Mouse (Mus musculus): ENCODE data around the gene Nudc. TPM values are rescaled to one million over a fixed set of nuclear protein-coding genes. Genes with fewer than 3 reads are reported as not detected.

Nudc gene
- 214 and 231 TPM in 2 replicates for polyA plus RNA-seq (2015; fragmentation: Nextera tagmentation; extraction: Ambion mirVana)

DNA sequence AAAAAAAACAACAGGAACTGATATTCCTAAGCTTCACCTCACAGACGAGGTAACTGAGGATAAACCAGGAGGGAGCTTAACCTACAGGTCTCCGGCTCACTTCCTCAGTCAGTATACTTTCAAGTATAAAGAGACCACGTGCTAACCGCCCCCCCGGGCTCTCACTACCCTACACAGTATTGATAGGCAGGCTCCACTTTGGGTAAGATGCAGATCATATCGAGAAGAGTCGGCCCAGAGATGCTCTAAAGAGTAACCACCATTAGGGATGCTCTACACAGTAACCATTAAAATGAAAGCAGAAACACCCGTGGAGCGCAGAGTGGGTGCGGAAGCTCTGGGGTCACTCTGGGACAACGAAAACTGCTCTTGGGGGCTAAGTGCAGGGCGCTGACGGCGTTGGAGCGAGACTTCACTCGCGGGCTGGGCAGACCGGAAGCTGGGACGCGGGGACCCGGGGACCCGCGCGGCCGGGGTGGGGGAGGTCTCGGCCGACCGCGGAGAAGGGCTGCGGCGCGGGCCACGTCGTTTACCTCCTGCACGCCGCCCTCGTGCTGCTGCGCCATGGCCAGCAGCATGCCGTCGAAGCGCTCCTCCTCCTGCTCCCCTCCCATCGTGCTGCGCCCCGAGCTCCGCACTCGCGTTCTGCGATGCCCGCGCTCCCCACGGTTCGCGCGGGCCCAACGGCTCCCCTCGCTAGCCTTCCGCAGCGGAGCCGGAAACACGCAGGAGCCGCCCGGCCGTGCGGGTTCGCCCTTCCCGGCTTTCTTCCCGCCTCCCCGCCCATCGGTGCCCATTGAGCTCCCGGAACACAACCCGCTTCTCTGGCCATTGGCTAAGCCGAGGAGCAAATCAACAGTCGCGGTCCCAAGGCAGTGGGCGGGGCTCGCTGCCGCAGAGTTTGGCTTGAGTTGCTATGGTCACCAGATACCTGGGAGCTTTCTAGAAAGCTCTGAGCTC, at the start of gene Nudc:
Nudc (minus strand) TSS at position 725 of the 960 bp plus-strand sequence.
- Histone ChIP-seq H3K4me1 (replicated peaks) (peaks cover 31% of the 10 kb centered on the region), H3K36me3 (peaks cover 30% of the 10 kb centered on the region), H3K9me3 (replicated peaks) (no peaks in the 10 kb centered on the region), H3K4me2 (peak within 1 kb of the TSS; percentile 90), H3K27me3 (no peaks in the 10 kb centered on the region), H3K27ac (peak within 1 kb of the TSS; percentile 77), H3K4me3 (replicated peaks) (peak within 1 kb of the TSS; percentile 89), H3K9ac (peak within 1 kb of the TSS; percentile 91)
- WGBS (ENCODE audit: insufficient replicate concordance) = under 1% methylated on average over 73 of the region's 77 CpGs
- ATAC-seq (ENCODE audit: low read depth) = peak; percentile 98
- DNase-seq = peak; percentile 96

DNA sequence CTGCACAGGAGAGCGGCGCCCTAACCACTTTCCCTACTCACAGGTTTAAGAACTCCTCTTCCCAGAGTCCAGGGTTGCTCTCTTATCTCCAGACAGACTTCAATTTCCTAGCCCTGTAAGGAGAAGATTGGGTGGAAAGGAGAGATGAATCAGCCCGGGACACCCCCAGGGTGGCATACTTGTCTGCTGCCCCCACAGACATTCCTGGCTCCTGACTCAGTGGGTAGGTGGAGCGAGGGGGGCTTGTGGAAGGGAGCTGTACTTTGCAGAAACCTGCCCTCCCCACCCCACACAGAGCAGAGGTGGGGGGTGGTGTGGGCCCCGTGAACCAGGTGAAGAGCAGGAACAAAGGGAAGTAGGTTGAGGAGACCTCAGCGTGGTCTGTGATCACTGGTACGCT, 49.7 kb upstream of the Nudc start:
- no peak overlapping the region for H3K27ac ChIP-seq
- H3K4me1 ChIP-seq (replicated peaks) = peaks cover 38% of the 10 kb centered on the region
- peaks cover 27% of the 10 kb centered on the region for H3K27me3 ChIP-seq
- DNase-seq = no peak
- no peak for ATAC-seq (ENCODE audit: low read depth)
- H3K9me3 ChIP-seq (replicated peaks) = no peaks in the 10 kb centered on the region
- H3K4me3 ChIP-seq (replicated peaks) = no peak overlapping the region
- no peak overlapping the region for H3K4me2 ChIP-seq
- H3K9ac ChIP-seq = no peak overlapping the region
- H3K36me3 ChIP-seq = peaks cover 26% of the 10 kb centered on the region
- WGBS (ENCODE audit: insufficient replicate concordance) = 51% methylated on average over 7 of the region's 7 CpGs

DNA sequence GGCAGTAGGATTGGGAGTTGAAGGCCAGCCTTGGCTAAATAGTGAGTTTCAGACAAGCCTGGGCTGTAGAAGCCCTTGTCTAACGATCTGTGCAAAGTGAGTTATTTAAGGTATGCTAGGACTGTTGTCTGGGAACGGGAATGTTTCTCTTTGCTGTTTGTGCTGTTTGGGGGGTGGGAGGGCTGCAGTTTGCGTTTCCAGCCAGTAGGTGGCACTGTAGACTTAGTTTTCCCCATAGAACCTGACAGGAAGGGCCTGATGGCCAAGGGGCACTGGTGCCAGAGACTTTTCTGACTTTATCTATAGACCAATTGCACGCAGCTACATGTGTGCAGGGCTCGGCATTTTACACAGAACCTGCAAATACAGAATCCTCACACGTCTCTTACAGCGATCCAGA, 46.8 kb upstream of the Nudc start:
- Histone ChIP-seq H3K4me3 (replicated peaks) (no peak overlapping the region), H3K9ac (no peak overlapping the region), H3K4me1 (replicated peaks) (peaks cover 15% of the 10 kb centered on the region), H3K27ac (no peak overlapping the region), H3K4me2 (no peak overlapping the region), H3K36me3 (peaks cover 56% of the 10 kb centered on the region), H3K27me3 (no peaks in the 10 kb centered on the region), H3K9me3 (replicated peaks) (no peaks in the 10 kb centered on the region)
- ATAC-seq (ENCODE audit: low read depth) = no peak
- no peak for DNase-seq
- WGBS (ENCODE audit: insufficient replicate concordance) = 23% methylated on average over 7 of the region's 7 CpGs

DNA sequence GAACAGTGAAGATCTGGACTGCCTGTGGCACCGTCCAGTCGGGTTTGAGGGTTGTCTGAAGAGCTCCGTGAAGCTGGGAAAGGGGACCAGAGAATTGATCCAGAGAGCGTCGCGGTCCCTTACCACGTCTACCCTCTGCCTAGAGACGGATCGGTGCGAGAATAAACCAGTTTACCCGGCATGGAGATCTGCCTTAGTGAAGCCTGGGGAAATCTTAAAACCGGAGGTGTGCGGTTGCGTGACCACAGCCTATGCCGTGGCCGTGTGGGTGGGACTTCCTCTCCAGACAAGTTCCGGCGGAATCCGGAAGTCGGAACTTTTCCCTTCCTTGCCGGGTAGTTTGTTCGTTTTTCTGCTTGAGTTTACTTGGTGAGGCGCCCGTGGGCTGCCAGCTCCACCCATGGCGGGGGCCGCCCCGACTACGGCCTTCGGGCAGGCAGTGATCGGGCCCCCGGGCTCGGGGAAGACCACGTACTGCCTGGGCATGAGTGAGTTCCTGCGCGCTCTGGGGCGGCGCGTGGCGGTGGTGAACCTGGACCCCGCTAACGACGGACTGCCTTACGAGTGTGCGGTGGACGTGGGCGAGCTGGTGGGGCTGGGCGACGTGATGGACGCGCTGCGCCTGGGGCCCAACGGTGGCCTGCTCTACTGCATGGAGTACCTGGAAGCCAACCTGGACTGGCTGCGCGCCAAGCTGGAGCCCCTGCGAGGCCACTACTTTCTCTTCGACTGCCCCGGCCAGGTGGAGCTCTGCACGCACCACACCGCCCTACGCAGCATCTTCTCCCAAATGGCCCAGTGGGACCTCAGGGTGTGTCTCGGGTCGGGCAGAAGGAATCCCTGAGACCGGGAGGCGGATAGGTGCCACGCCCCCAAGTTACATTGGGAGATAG, 38.5 kb upstream of the Nudc start, which contains the start of gene Gpn2:
Gpn2 (plus strand) TSS at position 304 of the 893 bp plus-strand sequence.
- H3K9me3 ChIP-seq (replicated peaks) = no peaks in the 10 kb centered on the region
- no peaks in the 10 kb centered on the region for H3K27me3 ChIP-seq
- peak within 1 kb of the TSS; percentile 86 for H3K9ac ChIP-seq
- WGBS (ENCODE audit: insufficient replicate concordance) = 1% methylated on average over 65 of the region's 65 CpGs
- peak within 1 kb of the TSS; percentile 92 for H3K4me3 ChIP-seq (replicated peaks)
- H3K36me3 ChIP-seq = peaks cover 63% of the 10 kb centered on the region
- DNase-seq = peak; percentile 71
- peak within 1 kb of the TSS; percentile 98 for H3K4me2 ChIP-seq
- H3K27ac ChIP-seq = peak within 1 kb of the TSS; percentile 86
- peaks cover 31% of the 10 kb centered on the region for H3K4me1 ChIP-seq (replicated peaks)
- peak; percentile 84 for ATAC-seq (ENCODE audit: low read depth)

DNA sequence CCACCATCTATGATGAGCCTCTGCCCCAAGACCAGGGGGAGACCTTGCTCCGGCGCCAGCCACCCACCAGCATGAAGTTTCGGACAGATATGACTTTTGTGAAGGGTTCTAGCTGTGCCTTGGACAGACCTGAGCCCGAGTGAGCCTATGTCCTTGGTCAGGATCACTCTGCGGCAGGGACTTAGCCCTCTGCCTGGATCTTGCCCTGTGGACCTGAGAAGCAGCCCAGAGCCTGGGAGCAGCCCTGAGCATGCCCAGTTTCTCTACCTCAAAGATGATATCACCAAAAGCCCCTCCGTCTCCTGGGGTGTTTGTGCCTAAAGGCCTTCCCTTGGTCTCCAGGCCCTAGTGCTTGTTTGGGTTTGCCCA, 37.9 kb upstream of the Nudc start:
- H3K4me2 ChIP-seq = peak overlapping the region; percentile 98
- peak overlapping the region; percentile 86 for H3K27ac ChIP-seq
- ATAC-seq (ENCODE audit: low read depth) (peak; percentile 35; the same call in 1 of the 2 replicates), DNase-seq (no peak)
- H3K9ac ChIP-seq = peak overlapping the region; percentile 86
- WGBS (ENCODE audit: insufficient replicate concordance) = 47% methylated on average over 6 of the region's 6 CpGs
- H3K9me3 ChIP-seq (replicated peaks) = no peaks in the 10 kb centered on the region
- H3K36me3 ChIP-seq = peaks cover 61% of the 10 kb centered on the region
- H3K4me1 ChIP-seq (replicated peaks) = peaks cover 31% of the 10 kb centered on the region
- peak overlapping the region; percentile 92 for H3K4me3 ChIP-seq (replicated peaks)
- H3K27me3 ChIP-seq = no peaks in the 10 kb centered on the region

DNA sequence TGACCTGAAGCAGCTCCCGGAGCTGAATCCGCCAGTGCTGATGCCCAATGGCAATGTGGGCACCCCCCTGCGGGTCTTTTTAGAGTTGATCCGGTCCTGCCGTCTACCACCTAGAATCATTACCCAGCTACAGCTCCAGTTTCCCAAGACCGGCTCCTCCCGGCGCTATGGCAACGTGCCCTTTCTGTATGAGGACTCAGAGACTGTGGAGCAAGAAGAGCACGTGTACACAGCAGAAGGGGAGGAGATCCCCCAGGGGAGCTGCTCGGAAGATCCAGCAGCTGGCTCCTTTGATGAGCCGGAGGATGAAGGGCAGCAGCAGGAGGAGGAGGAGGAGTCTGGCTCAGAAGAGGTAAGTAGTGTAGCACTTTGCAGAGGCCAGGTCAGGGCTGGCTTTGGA, 32.2 kb upstream of the Nudc start:
- Histone ChIP-seq H3K9ac (no peak overlapping the region), H3K4me2 (no peak overlapping the region), H3K4me3 (replicated peaks) (no peak overlapping the region), H3K27ac (no peak overlapping the region), H3K4me1 (replicated peaks) (peaks cover 28% of the 10 kb centered on the region), H3K9me3 (replicated peaks) (no peaks in the 10 kb centered on the region), H3K27me3 (no peaks in the 10 kb centered on the region), H3K36me3 (peaks cover 46% of the 10 kb centered on the region)
- WGBS (ENCODE audit: insufficient replicate concordance) = 82% methylated on average over 12 of the region's 12 CpGs
- no peak for ATAC-seq (ENCODE audit: low read depth)
- DNase-seq = no peak

DNA sequence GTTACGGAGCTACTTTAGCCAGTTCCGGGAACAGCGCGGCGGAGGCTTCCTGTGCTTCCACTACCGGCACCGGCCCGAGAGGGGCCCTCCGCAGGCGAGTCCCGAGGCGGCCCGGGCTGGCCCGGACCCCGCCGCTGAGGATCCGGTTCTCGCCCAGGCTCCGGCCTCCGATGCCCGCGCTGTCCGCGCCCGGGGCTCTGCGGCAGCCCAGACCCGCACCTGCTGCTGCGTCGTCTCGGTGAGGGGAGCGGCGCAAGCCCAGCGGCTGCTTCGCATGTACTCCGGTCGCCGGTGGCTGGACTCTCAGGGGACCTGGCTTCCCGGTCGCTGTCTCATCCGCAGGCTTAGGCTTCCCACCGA, 29.0 kb upstream of the Nudc start:
- no peak for DNase-seq
- H3K4me3 ChIP-seq (replicated peaks) = peak overlapping the region; percentile 97
- H3K4me1 ChIP-seq (replicated peaks) = peaks cover 26% of the 10 kb centered on the region
- H3K9me3 ChIP-seq (replicated peaks) = no peaks in the 10 kb centered on the region
- peak overlapping the region; percentile 88 for H3K9ac ChIP-seq
- WGBS (ENCODE audit: insufficient replicate concordance) = 1% methylated on average over 41 of the region's 41 CpGs
- peak overlapping the region; percentile 93 for H3K4me2 ChIP-seq
- peak; percentile 67 for ATAC-seq (ENCODE audit: low read depth)
- H3K27me3 ChIP-seq = peaks cover 3% of the 10 kb centered on the region; the same call in 1 of the 2 replicates
- peak overlapping the region; percentile 90 for H3K27ac ChIP-seq
- H3K36me3 ChIP-seq = peaks cover 23% of the 10 kb centered on the region

DNA sequence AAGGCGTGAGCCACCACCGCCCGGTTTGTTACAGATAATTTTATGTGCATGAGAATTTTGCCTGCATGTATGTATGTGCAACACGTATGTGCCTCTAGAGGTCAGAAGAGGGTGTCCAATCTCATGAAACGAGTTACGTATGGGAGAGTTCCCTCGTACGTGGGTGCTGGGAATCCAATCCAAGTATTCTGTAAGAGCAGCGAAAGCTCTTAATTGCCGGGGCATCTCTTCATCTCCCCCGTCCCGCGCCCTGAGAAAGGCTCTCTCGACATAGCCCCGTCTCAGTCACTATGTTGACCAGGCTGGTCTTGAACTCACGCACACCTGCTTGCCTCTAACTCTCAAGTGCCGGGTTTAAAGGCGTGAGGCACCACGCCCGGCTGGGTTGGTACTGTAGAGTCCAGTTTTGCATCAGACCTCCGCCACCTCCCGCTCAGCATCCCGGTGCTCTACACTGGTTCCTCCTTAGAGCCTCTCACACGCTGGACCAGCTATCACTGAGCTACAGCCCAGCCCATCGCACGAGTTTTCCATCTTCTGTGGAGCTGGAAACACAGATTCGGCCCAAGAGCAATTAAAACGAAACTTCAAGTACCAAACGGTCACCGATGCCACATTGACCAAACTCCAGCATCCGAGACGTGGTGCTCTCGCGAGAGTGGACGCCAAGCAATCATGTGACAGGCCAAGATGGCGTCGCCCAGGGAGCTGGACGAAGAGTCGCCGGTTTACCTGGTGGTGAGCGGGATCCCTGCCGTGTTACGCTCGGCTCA, 28.5 kb upstream of the Nudc start, which contains the start of gene Gpatch3:
Gpatch3 (plus strand) TSS at position 676 of the 773 bp plus-strand sequence.
- peaks cover 18% of the 10 kb centered on the region for H3K36me3 ChIP-seq
- peak within 1 kb of the TSS; percentile 88 for H3K9ac ChIP-seq
- H3K4me1 ChIP-seq (replicated peaks) = peaks cover 26% of the 10 kb centered on the region
- H3K27ac ChIP-seq = peak within 1 kb of the TSS; percentile 90
- peaks cover 3% of the 10 kb centered on the region; the same call in 1 of the 2 replicates for H3K27me3 ChIP-seq
- peak; percentile 85 for ATAC-seq (ENCODE audit: low read depth)
- H3K4me2 ChIP-seq = peak within 1 kb of the TSS; percentile 93
- WGBS (ENCODE audit: insufficient replicate concordance) = 5% methylated on average over 44 of the region's 44 CpGs
- H3K4me3 ChIP-seq (replicated peaks) = peak within 1 kb of the TSS; percentile 97
- no peaks in the 10 kb centered on the region for H3K9me3 ChIP-seq (replicated peaks)
- DNase-seq = peak; percentile 72

DNA sequence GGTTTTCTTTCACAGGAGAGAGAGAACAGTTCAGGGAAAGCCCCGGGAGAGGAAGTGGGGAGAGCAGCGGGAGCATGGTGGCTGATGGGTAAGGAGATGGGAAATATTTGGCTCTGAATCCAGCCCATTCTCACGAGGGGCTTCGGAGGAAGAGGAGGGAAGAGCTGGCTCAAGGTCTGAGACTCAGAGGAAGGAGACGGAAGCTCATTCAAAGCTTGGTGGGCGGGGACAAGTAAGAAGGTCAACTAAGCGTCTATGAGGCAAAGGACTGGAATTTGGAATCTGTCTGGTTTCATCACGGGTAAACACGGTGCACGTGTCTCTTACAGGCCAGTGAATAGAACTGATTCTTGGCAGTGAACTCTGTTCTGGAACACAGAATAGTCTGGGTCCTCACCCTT, 24.3 kb upstream of the Nudc start:
- Histone ChIP-seq H3K36me3 (no peaks in the 10 kb centered on the region), H3K9ac (no peak overlapping the region), H3K9me3 (replicated peaks) (no peaks in the 10 kb centered on the region), H3K4me2 (0 out of 2 replicates have a peak overlapping the region, but pooled peaks have one; percentile 21), H3K27me3 (peaks cover 3% of the 10 kb centered on the region; the same call in 1 of the 2 replicates), H3K4me3 (replicated peaks) (no peak overlapping the region), H3K4me1 (replicated peaks) (peaks cover 16% of the 10 kb centered on the region), H3K27ac (peak overlapping the region; percentile 70)
- DNase-seq = no peak
- WGBS (ENCODE audit: insufficient replicate concordance) = 47% methylated on average over 10 of the region's 10 CpGs
- peak; percentile 30; the same call in 1 of the 2 replicates for ATAC-seq (ENCODE audit: low read depth)

DNA sequence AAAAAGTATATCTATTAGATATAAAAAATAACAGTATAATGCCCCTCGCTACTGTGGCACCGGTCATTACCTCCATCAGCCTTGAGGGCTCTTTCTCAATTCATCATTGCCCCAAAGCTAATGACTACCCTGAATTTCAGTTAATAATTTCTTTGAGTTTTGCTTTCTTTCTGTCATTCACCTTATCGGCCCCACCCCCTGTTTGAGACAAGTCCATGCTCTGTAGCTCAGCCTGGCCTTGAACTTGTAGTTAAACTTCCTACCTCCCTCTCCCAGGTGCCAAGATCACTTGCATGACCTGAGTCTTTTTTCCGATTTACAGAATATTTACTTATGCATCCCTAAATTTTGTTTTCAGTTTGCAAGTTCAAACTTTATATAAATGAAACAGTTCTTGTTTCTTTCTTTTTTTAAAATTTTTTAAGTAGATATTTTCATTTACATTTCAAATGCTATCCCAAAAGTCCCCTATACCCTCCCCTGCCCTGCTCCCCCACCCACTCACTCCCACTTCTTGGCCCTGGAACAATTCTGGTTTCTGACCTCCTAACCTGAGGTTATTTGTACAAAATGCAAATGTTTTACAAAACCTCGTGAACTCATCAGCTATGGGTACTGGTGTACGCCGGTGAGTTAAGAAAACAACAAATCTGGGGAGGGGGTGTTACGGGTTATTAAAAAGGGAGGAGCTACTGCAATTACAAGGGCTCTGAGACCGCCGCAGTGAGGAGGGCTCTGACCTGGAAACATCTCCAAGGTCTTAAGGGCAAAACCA, 23.7 kb upstream of the Nudc start:
- H3K36me3 ChIP-seq = no peaks in the 10 kb centered on the region
- no peak for ATAC-seq (ENCODE audit: low read depth)
- no peak overlapping the region for H3K9ac ChIP-seq
- no peaks in the 10 kb centered on the region for H3K9me3 ChIP-seq (replicated peaks)
- DNase-seq = no peak
- H3K4me2 ChIP-seq = 0 out of 2 replicates have a peak overlapping the region, but pooled peaks have one; percentile 21
- H3K4me1 ChIP-seq (replicated peaks) = peaks cover 13% of the 10 kb centered on the region
- H3K27ac ChIP-seq = peak overlapping the region; percentile 70
- peaks cover 3% of the 10 kb centered on the region; the same call in 1 of the 2 replicates for H3K27me3 ChIP-seq
- no peak overlapping the region for H3K4me3 ChIP-seq (replicated peaks)
- 66% methylated on average over 10 of the region's 10 CpGs for WGBS (ENCODE audit: insufficient replicate concordance)

Measured in liver, embryonic 13.5 days (tissue).